Mouse (Mus musculus) T-cell, adult 2 months (primary cell): Measurements from ENCODE around the gene Kif5c.

Experiments used
- DNase-seq: peaks from one replicate; pipeline ENCODE4 v3.0.0; 2022; ENCODE audit warnings: low spot score

The Kif5c gene

DNA sequence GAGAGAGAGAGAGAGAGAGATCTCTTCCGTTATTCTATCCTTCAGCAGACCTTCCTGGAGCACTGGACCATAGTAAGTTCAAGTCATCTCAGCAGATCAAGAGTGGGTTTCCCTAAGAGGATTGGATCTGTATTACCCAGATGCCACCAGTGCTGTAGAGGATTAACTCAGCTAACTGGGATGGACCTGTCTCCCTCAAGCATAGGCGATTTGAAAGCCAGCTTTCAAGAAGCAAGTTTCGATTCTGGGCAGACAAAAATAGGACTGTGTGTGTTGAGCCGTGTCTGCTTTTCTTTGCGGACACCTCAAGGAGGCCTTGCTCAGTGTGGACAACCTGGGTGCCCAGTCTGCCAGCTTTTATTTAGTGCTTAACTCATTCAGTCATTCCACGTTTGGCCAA lies 170.0 kb downstream of the Kif5c start:
- DNase-seq = no peak

DNA sequence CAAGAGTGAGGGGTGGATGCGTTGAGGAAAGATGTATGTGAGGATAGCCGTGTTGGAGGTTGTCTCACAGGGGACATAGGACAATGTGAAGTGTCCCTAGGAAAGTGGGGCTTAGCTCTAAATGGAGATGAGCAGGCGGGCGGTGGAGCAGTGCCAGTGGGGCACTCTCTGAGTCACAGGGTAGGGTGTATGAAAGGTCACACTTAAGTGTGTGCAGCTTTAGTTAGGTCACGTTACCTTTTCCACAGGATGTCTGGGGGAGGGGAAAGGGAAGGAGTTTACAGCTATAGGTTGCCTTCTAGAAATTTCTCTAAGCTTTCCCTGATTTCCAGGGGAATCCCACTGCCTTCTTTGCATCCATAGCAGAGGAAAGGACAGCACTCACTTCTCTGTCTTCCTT lies 170.4 kb downstream of the Kif5c start:
- no peak for DNase-seq

DNA sequence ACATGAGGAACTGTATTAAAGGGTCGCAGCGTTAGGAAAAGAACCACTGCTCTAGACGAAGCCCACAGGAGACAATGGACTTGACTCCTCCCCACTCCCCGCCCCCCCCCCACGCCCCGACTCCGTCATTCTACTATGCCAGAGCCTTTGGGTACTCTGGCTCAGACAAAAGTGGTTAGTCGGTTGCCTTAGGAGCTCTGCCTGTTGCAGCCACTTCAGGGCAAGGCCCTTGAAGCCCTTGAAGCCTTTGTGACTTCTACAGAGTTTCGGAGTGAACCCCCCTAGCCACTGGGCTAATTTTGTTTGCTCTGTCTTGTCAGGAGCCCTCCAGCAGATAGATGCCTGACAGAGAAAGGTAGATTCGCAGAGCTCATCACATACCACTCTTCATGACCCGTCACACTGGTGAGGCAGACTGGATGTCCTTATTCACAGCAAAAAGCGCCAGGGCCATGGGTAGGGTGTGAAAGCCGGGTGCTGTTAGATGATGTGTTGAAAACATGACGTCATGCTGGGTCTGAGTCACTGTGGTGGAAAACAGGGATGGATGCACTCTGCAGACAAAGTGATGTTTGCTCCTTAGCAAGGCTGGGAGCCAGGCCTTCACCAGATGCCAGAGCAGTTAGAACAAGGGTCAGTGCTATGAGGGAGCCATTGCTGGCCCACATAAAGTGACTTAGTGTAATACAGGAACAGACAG lies 178.5 kb downstream of the Kif5c start:
- DNase-seq = no peak

DNA sequence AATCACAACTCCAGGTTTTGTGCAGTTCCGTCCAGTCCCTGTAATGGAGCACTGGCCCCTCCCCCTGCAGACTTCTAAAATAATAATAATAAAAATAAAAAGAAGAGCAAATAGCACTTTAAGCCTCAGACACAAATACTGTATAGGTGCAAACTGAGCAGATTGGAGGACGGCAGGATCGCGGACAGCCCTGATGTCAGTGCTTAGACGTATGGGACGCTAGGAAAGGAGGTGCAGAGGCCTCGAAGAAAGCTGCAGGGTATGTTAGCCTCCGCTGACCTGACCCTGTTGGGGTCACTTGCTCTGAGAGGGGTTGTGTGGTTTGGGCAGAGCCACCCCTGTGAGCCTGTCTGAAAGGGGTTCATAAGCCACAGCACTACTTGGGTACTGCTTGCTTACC lies 185.3 kb downstream of the Kif5c start:
- no peak for DNase-seq

DNA sequence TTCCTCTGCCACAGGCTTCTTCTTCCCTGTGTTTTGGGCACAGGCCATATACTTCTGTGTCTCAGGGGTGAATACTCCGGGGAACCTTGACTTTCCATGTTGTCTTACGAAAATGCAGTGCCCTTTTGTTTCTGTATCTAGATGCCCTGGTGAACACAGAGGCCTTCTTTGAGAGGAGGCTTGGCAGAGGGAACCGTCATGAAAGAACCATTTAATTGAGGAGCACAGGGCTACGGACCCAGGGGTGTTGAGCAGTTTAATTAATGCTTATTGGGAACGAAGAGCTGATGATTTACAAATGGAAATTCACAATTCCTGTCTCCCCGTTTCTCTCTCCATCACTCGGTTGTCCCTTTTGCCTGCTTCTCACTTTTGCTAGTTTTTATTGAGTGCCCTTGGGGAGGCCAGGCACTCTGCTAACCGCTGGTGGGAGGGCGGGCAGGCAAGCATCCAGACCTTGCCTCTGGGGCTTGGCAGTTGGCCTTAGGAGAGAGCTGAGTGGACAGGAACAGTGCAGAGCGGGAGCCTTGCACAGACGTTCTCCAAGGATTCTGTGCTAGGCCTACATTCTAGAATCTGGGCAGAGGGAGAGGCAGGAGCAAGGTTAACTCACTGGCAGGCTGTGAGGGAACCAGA lies 186.8 kb downstream of the Kif5c start:
- DNase-seq = no peak

DNA sequence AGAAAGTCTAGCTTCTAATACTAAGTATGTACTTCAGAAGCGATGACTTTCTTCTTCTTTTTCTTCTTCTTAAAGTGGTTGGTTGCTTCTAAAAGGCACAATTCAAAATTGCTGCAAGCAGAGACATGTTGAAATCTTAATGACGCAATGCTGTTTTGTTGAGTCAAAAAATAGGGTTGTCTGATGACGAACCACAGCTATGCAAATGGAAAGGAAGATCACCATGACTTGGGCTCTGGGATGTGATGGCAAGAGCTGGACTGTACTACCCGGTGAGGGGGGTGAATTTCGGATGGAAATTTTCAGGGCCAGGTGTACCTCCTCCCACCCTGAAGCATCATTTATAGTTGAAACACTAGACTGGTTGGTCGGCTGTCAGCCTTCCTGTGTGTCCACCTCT lies 190.4 kb downstream of the Kif5c start:
- no peak for DNase-seq

DNA sequence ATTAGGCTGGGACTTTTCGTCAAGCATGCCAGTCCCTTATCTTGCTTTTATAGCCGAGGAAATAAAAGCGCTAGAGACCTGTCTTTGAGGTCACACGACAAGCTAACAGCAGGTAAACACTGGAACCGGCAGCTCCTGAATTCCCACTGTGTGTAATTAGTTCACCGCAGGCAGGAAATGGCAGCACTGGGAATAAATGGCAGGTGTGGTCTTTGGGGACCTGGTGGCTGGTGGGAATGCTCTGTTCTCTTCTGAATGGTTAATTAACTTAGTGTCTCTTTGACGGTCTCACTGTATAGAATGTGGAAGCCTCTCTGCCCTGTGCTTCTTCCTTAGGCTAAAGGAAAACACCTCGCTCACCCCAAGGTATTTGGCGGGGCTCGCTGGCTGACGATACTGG lies 192.3 kb downstream of the Kif5c start:
- no peak for DNase-seq

DNA sequence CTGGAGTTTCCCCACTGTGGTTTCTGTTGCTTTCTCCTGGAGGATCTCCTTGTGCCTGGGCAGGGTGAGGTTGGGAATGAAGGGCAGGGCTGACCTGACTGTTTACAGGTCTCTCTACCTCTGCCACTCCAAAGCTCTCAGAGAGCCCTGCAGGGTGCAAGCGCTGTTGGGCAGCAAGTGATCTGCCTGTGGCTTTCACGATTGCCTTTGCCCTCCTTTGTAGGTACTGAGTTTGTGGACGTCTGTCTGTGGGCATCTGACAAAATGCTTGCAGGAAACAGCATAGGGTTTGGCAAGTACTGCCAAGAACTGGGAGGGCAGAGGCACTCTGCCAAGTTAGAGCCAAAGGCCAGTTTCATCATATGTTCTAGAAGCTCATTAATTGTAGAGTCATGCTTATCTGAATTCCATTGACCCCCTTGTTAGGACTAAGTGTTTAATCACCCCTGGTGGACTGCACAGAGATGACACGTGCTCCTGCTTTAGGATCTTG lies 192.8 kb downstream of the Kif5c start:
- DNase-seq = no peak

DNA sequence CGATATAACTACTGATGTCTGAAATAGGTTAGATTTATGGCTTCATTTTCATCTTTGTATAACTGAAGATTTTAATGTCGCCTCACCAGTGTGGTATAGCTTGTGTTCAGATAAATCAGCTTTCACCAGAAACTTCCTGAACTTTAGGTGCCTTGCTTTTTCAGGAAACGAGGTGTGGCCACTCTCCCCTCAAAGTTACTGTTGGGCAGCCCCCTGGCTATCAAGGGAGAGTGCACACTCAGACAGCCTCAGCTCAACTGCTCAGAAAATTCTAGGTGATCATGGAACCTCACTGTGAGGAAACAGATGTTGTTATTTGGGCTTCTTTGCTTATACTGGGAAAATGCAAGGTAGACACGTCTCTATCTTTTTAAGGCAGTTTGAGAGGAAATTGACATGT lies 194.1 kb downstream of the Kif5c start:
- DNase-seq = no peak

DNA sequence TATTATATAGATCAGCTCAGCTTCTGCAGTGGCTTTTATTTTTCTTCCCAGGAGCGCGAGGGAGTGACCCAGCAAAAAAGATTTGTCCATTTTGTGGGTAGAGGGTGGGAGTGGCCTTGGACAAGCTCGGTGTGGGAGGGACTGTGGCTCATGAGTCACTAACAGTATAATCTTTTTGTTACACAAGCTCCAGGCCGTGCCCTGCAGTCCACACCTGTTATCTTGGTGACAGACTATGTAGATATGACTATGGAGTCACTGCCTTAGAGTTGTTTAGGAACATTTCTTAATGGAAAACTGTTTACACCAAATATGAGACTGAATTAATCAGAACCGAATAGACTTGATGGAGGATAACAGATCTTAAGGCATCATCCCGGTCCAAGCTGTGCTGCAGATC lies 194.9 kb downstream of the Kif5c start:
- no peak for DNase-seq

DNA sequence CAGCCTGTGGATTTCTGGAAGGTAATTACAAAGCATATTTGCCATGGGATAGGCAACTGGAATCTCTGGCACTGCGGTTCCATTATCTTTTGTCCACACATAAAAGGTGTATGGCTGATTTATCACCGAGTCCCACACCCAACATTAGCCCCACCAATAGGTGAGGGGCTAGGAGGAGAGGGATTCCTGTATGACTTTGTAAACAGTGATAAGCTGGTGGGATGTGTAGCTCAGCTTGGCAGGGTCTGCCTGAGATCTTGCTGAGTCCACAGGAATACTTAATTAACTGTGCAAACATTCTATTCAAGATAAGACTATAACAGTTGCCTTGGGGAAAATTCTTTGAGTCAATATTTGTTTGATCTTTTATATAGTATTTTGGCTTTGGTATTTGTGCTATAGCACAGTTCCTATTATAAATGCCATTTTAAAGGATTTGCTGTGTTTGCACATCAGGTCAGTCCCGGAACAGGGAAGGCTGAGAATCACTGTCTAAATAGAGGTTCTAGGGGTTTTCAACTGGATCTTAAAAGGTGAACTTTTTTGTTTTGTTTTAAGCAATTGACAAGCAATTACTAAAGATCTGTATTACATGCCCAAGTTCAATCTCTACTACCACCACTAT lies 196.7 kb downstream of the Kif5c start:
- no peak for DNase-seq

DNA sequence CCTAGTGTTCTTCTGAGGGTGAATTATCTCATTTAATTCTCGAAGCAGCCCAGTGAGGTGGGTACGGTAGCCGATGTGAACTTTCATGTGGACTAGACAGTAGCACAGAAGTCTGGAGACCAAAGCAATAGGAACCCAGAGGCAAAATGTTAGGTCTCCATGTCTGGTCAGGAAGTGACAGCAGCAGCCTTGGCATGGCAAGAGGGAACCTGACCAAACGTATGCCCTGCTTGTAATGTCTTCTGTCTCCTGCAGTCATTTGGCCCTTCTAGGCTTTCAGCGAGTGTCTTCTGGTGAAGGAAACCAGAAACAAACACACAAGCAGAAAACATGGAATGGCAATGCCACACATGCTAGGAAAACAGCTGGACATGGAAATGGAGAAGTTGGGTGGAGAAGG lies 197.5 kb downstream of the Kif5c start:
- DNase-seq = no peak

DNA sequence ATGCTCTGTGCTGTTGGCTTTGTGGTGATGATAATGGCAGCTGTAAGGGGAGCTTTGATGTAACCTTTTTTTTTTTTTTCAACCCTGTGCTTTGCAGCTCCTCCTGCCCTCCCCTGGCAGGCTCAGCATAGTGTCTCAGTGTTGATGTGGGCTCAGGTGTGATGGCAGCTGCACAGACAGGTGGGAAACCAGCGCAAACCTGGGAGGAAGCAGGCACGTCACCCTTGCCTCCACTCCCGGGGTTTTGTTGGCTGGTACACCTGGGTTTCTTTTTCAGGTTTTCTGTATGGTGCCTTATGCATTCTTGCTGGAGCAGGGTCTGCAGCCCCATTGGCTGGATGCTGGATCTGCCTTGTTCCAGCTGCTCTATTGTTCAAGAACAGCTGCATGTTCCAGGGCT lies 198.1 kb downstream of the Kif5c start:
- no peak for DNase-seq

DNA sequence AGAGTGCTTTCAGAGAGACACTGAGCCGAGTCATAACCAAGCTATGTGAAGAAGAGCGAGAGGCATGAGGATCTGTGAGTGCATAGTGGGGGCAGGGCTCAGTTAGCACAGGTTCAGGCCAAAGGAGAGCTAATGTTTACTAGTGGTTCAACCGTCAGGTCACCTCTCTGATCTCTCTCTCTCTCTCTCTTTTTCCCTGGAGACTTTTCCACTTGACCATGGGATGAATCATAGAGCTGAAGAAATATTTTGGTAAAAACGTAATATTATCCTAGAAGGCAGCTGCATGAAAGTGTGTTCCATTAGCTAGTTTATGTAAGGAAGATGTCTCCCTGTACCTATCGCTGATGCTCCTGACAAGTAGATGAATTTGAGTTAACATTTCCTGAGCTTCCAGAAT lies 199.0 kb downstream of the Kif5c start:
- DNase-seq = no peak

DNA sequence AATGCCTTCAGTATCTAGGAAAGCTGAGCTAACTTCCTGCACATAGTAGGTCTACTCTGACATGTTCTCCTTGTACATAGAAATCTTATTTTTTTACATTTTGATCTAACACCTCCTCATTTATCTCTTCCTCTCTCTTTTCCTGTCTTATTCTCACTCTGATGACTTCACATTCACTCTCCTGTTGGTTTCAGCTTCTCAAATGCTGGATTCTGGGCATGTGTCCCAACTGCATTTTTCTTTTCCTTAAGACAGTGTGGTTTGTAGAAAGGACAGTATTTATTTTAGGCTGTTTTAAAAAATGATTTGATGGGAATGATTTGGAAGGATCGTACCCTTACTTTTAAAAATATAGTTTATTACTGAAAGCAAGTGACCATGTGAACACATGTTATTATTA lies 203.2 kb downstream of the Kif5c start:
- DNase-seq = no peak
